Mouse (Mus musculus): Measurements from ENCODE around the gene Prcp. TPM values are rescaled to one million over a fixed set of nuclear protein-coding genes. Genes with fewer than 3 reads are reported as not detected.

Gene Prcp
- polyA plus RNA-seq, 1 experiment from 2014 or later: 25.3 TPM

- Histone ChIP-seq H3K4me1 (peaks cover 26% of the 10 kb centered on the region), H3K27ac (peak overlapping the region; percentile 99), H3K9ac (peak overlapping the region; percentile 62), H3K36me3 (no peaks in the 10 kb centered on the region), H3K4me2 (peak overlapping the region; percentile 80), H3K4me3 (peak overlapping the region; percentile 65), H3K27me3 (no peaks in the 10 kb centered on the region), H3K9me3 (no peaks in the 10 kb centered on the region)
- 1% methylated on average over 28 of the region's 29 CpGs for WGBS
- ATAC-seq (ENCODE audit: insufficient number of reproducible peaks, low FRiP score, low TSS enrichment, low read depth): peak; percentile 82
Measured at GRCm38 (mm10) chr7:92874761-92875408, 615 bp downstream of the Prcp start.

GRCm38 (mm10) chr7:92876066-92876465 lies 1.8 kb downstream of the Prcp start:
- Histone ChIP-seq H3K9me3 (no peaks in the 10 kb centered on the region), H3K4me2 (peak overlapping the region; percentile 80), H3K4me3 (peak overlapping the region; percentile 65), H3K36me3 (no peaks in the 10 kb centered on the region), H3K27ac (peak overlapping the region; percentile 79), H3K4me1 (peaks cover 26% of the 10 kb centered on the region), H3K27me3 (no peaks in the 10 kb centered on the region), H3K9ac (no peak overlapping the region)
- ATAC-seq (ENCODE audit: insufficient number of reproducible peaks, low FRiP score, low TSS enrichment, low read depth): no peak
- 18% methylated on average over 3 of the region's 3 CpGs for WGBS

GRCm38 (mm10) chr7:92876538-92876937 lies 2.3 kb downstream of the Prcp start:
- Histone ChIP-seq H3K27ac (peak overlapping the region; percentile 79), H3K27me3 (no peaks in the 10 kb centered on the region), H3K4me3 (peak overlapping the region; percentile 65), H3K4me2 (peak overlapping the region; percentile 80), H3K9ac (no peak overlapping the region), H3K4me1 (peaks cover 26% of the 10 kb centered on the region), H3K9me3 (no peaks in the 10 kb centered on the region), H3K36me3 (no peaks in the 10 kb centered on the region)
- no peak for ATAC-seq (ENCODE audit: insufficient number of reproducible peaks, low FRiP score, low TSS enrichment, low read depth)
- WGBS: 7% methylated on average over 7 of the region's 7 CpGs

- WGBS: 74% methylated on average over 7 of the region's 7 CpGs
- Histone ChIP-seq H3K4me3 (no peak overlapping the region), H3K4me1 (peaks cover 19% of the 10 kb centered on the region), H3K36me3 (no peaks in the 10 kb centered on the region), H3K4me2 (no peak overlapping the region), H3K27me3 (no peaks in the 10 kb centered on the region), H3K27ac (no peak overlapping the region), H3K9me3 (no peaks in the 10 kb centered on the region), H3K9ac (no peak overlapping the region)
- ATAC-seq (ENCODE audit: insufficient number of reproducible peaks, low FRiP score, low TSS enrichment, low read depth): no peak
Measured at GRCm38 (mm10) chr7:92878575-92879285, 4.5 kb downstream of the Prcp start.

GRCm38 (mm10) chr7:92883850-92884716 lies 9.8 kb downstream of the Prcp start:
- H3K9ac ChIP-seq: no peak overlapping the region
- no peak overlapping the region for H3K4me2 ChIP-seq
- H3K9me3 ChIP-seq: no peaks in the 10 kb centered on the region
- H3K27ac ChIP-seq: no peak overlapping the region
- H3K4me3 ChIP-seq: no peak overlapping the region
- no peaks in the 10 kb centered on the region for H3K4me1 ChIP-seq
- 89% methylated on average over 9 of the region's 9 CpGs for WGBS
- no peaks in the 10 kb centered on the region for H3K27me3 ChIP-seq
- no peak for ATAC-seq (ENCODE audit: insufficient number of reproducible peaks, low FRiP score, low TSS enrichment, low read depth)
- no peaks in the 10 kb centered on the region for H3K36me3 ChIP-seq

- H3K36me3 ChIP-seq: no peaks in the 10 kb centered on the region
- WGBS: 55% methylated on average over 6 of the region's 6 CpGs
- no peak for ATAC-seq (ENCODE audit: insufficient number of reproducible peaks, low FRiP score, low TSS enrichment, low read depth)
- no peaks in the 10 kb centered on the region for H3K9me3 ChIP-seq
- H3K27ac ChIP-seq: no peak overlapping the region
- H3K9ac ChIP-seq: no peak overlapping the region
- no peaks in the 10 kb centered on the region for H3K4me1 ChIP-seq
- no peaks in the 10 kb centered on the region for H3K27me3 ChIP-seq
- no peak overlapping the region for H3K4me3 ChIP-seq
- no peak overlapping the region for H3K4me2 ChIP-seq
Measured at GRCm38 (mm10) chr7:92884998-92885660, 10.9 kb downstream of the Prcp start.

GRCm38 (mm10) chr7:92886801-92887200 lies 12.5 kb downstream of the Prcp start:
- Histone ChIP-seq H3K27ac (no peak overlapping the region), H3K4me3 (no peak overlapping the region), H3K4me1 (no peaks in the 10 kb centered on the region), H3K9me3 (no peaks in the 10 kb centered on the region), H3K4me2 (no peak overlapping the region), H3K27me3 (no peaks in the 10 kb centered on the region), H3K9ac (no peak overlapping the region), H3K36me3 (no peaks in the 10 kb centered on the region)
- ATAC-seq (ENCODE audit: insufficient number of reproducible peaks, low FRiP score, low TSS enrichment, low read depth): no peak
- WGBS: 82% methylated on average over 7 of the region's 7 CpGs

GRCm38 (mm10) chr7:92887230-92887629 lies 13.0 kb downstream of the Prcp start:
- Histone ChIP-seq H3K4me3 (no peak overlapping the region), H3K36me3 (no peaks in the 10 kb centered on the region), H3K4me1 (no peaks in the 10 kb centered on the region), H3K27ac (no peak overlapping the region), H3K27me3 (no peaks in the 10 kb centered on the region), H3K9me3 (no peaks in the 10 kb centered on the region), H3K4me2 (no peak overlapping the region), H3K9ac (no peak overlapping the region)
- ATAC-seq (ENCODE audit: insufficient number of reproducible peaks, low FRiP score, low TSS enrichment, low read depth): no peak
- WGBS: 90% methylated on average over 5 of the region's 5 CpGs

GRCm38 (mm10) chr7:92890211-92890610 lies 15.9 kb downstream of the Prcp start:
- 13% methylated on average over 1 of the region's 1 CpGs for WGBS
- Histone ChIP-seq H3K27me3 (no peaks in the 10 kb centered on the region), H3K4me1 (no peaks in the 10 kb centered on the region)

GRCm38 (mm10) chr7:92890618-92891230 lies 16.5 kb downstream of the Prcp start:
- Histone ChIP-seq H3K4me1 (no peaks in the 10 kb centered on the region), H3K9me3 (no peaks in the 10 kb centered on the region), H3K36me3 (no peaks in the 10 kb centered on the region), H3K4me3 (no peak overlapping the region), H3K27ac (no peak overlapping the region), H3K27me3 (no peaks in the 10 kb centered on the region), H3K4me2 (no peak overlapping the region), H3K9ac (no peak overlapping the region)
- 21% methylated on average over 4 of the region's 4 CpGs for WGBS
- no peak for ATAC-seq (ENCODE audit: insufficient number of reproducible peaks, low FRiP score, low TSS enrichment, low read depth)

More at GRCm38 (mm10) chr7:92890211-92890610, 15.9 kb downstream of the Prcp start:
- Histone ChIP-seq H3K4me3 (no peak overlapping the region), H3K4me2 (no peak overlapping the region), H3K9me3 (no peaks in the 10 kb centered on the region), H3K27ac (no peak overlapping the region), H3K36me3 (no peaks in the 10 kb centered on the region), H3K9ac (no peak overlapping the region)
- ATAC-seq (ENCODE audit: insufficient number of reproducible peaks, low FRiP score, low TSS enrichment, low read depth): no peak

- Histone ChIP-seq H3K9me3 (no peaks in the 10 kb centered on the region), H3K4me3 (no peak overlapping the region), H3K9ac (no peak overlapping the region), H3K4me1 (no peaks in the 10 kb centered on the region), H3K4me2 (no peak overlapping the region), H3K36me3 (no peaks in the 10 kb centered on the region), H3K27me3 (no peaks in the 10 kb centered on the region), H3K27ac (no peak overlapping the region)
- WGBS: 50% methylated on average over 3 of the region's 3 CpGs
- no peak for ATAC-seq (ENCODE audit: insufficient number of reproducible peaks, low FRiP score, low TSS enrichment, low read depth)
Measured at GRCm38 (mm10) chr7:92893478-92893877, 19.2 kb downstream of the Prcp start.
